Mouse (Mus musculus) layer of hippocampus, postnatal 25 days (tissue): Measurements from ENCODE around the gene Gabbr2. TPM values are rescaled to one million over a fixed set of nuclear protein-coding genes. Genes with fewer than 3 reads are reported as not detected.

Source experiments
- DNase-seq, 2 experiments: peaks; one replicate each; pipeline ENCODE4 v3.0.0; 2022; ENCODE audit warnings: mixed read lengths in 2 of 2, low spot score in 1 of 2; ENCODE audit errors: extremely low spot score in 1 of 2
- total RNA-seq, 2 experiments: library from RNA; stranded (reverse); gene quantifications; 2 replicates each; pipeline ENCODE4 v1.2.3; 2021

Gene Gabbr2
- total RNA-seq, 2 experiments from 2014 or later = 200 to 208 TPM

- DNase-seq = peak; percentile 58 to 72
Observed at GRCm38 (mm10) chr4:46989842-46990241, 1.8 kb downstream of the Gabbr2 start.

GRCm38 (mm10) chr4:46988824-46989223, 2.8 kb downstream of the Gabbr2 start:
- DNase-seq = no peak

- DNase-seq = no peak
Observed at GRCm38 (mm10) chr4:46988257-46988656, 3.4 kb downstream of the Gabbr2 start.

- DNase-seq = no peak
Observed at GRCm38 (mm10) chr4:46987809-46988208, 3.9 kb downstream of the Gabbr2 start.

GRCm38 (mm10) chr4:46986054-46986453, 5.6 kb downstream of the Gabbr2 start:
- DNase-seq = no peak

- peak in 1 of 2 experiments; percentile 20 for DNase-seq
Observed at GRCm38 (mm10) chr4:46982912-46983311, 8.8 kb downstream of the Gabbr2 start.

GRCm38 (mm10) chr4:46982094-46982493, 9.6 kb downstream of the Gabbr2 start:
- no peak for DNase-seq

- no peak for DNase-seq
Observed at GRCm38 (mm10) chr4:46978371-46978770, 13.3 kb downstream of the Gabbr2 start.

GRCm38 (mm10) chr4:46977161-46977560, 14.5 kb downstream of the Gabbr2 start:
- no peak for DNase-seq

GRCm38 (mm10) chr4:46976671-46977071, 15.0 kb downstream of the Gabbr2 start:
- peak in 1 of 2 experiments; percentile 35 for DNase-seq

GRCm38 (mm10) chr4:46973322-46973721, 18.4 kb downstream of the Gabbr2 start:
- DNase-seq = no peak

GRCm38 (mm10) chr4:46967981-46968380, 23.7 kb downstream of the Gabbr2 start:
- no peak for DNase-seq

- no peak for DNase-seq
Observed at GRCm38 (mm10) chr4:46966551-46966950, 25.1 kb downstream of the Gabbr2 start.

GRCm38 (mm10) chr4:46961403-46961802, 30.3 kb downstream of the Gabbr2 start:
- no peak for DNase-seq

GRCm38 (mm10) chr4:46960208-46960607, 31.5 kb downstream of the Gabbr2 start:
- no peak for DNase-seq

- no peak for DNase-seq
Observed at GRCm38 (mm10) chr4:46959776-46960175, 31.9 kb downstream of the Gabbr2 start.

GRCm38 (mm10) chr4:46957955-46958354, 33.7 kb downstream of the Gabbr2 start:
- DNase-seq = no peak

GRCm38 (mm10) chr4:46956966-46957365, 34.7 kb downstream of the Gabbr2 start:
- no peak for DNase-seq

- DNase-seq = no peak
Observed at GRCm38 (mm10) chr4:46953021-46953420, 38.7 kb downstream of the Gabbr2 start.

- no peak for DNase-seq
Observed at GRCm38 (mm10) chr4:46952562-46952961, 39.1 kb downstream of the Gabbr2 start.

- no peak for DNase-seq
Observed at GRCm38 (mm10) chr4:46934291-46934690, 57.4 kb downstream of the Gabbr2 start.

- DNase-seq = no peak
Observed at GRCm38 (mm10) chr4:46933590-46933989, 58.1 kb downstream of the Gabbr2 start.
